Mouse (Mus musculus) C2C12 (cell line): ENCODE measurements around the gene Gm10203.

Source experiments
- CEBPB ChIP-seq: IDR thresholded peaks from one replicate; pipeline ENCODE4 v1.6.1; 2011; ENCODE audit warnings: low read depth, mild to moderate bottlenecking, control low read depth, moderate library complexity
- CTCF ChIP-seq: IDR thresholded peaks from one replicate; pipeline ENCODE4 v1.5.1; 2011; ENCODE audit not compliant: control insufficient read depth, insufficient read depth, insufficient read length
- FOSL1 ChIP-seq: IDR thresholded peaks from one replicate; pipeline ENCODE4 v1.8.0; 2011; ENCODE audit warnings: mild to moderate bottlenecking, low read length; ENCODE audit not compliant: poor library complexity, insufficient read depth, severe bottlenecking
- MAX ChIP-seq: IDR thresholded peaks from one replicate; pipeline ENCODE4 v1.6.1; 2011; ENCODE audit warnings: mild to moderate bottlenecking, control low read depth
- MYOD1 ChIP-seq: IDR thresholded peaks from one replicate; pipeline ENCODE4 v1.6.1; 2011; ENCODE audit warnings: low read depth; ENCODE audit not compliant: control insufficient read depth, insufficient read length
- USF1 ChIP-seq: IDR thresholded peaks from one replicate; pipeline ENCODE4 v1.6.1; 2011; ENCODE audit warnings: low read depth, mild to moderate bottlenecking, control low read depth, moderate library complexity

DNA sequence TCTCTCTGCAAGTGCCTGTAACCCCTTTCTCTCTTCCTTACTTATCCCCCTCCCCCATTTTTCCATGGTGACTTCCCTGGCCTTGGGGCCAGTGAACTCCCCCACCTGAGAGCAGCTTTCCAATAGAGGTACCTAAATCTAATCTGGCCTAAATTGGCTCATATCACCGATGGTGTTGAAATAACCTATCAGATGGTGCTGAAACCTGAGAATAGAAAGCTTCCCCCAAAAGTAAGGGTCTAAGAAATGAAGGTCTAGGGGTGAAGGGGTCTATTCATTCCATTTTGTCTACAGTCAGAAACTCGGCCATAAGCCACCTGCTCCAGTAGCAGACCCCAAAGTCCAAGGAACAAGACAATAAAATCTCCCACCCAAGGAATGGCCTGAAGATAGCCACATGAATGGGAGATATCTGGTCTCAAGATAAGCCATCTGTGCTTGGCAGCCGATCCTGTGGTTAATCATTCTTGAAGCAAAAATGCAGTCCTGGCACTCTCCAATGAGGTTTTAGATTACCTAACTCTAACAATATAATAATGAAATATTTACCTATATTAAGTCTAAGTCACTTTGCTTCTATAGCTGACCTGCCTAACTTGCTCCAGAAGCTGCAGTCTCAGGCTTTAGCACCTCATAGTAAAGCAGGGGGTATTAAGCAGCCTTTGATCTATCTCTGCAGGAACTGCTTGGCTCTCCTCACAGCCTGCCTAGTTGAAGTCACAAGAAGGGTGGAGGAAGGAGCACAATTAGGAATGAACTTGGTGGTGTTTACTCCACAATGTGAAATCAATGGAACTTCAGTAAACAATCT lies 25.3 kb downstream of the Gm10203 start:
- TF ChIP-seq CTCF: no peak
- TF ChIP-seq USF1: no peak
- TF ChIP-seq MAX: no peak
- no peak for TF ChIP-seq MYOD1
- no peak for TF ChIP-seq FOSL1
- no peak for TF ChIP-seq CEBPB
